Mouse (Mus musculus) CD4-positive, CD25-positive, alpha-beta regulatory T cell, adult 4 months (primary cell): ENCODE measurements around the gene Nhlrc2. TPM values are rescaled to one million over a fixed set of nuclear protein-coding genes. Genes with fewer than 3 reads are reported as not detected.

Experiments used
- ATAC-seq: one replicate; pipeline ENCODE4 v1.8.0; 2017
- polyA plus RNA-seq, 2 experiments: library from polyadenylated mRNA; unstranded; fragments of 100-300 nt; shearing (Covaris generic); gene quantifications; one replicate each; pipeline ENCODE4 v1.2.1; 2017

The Nhlrc2 gene
- polyA plus RNA-seq, 2 experiments from 2014 or later: 6.8 to 7.8 TPM

DNA sequence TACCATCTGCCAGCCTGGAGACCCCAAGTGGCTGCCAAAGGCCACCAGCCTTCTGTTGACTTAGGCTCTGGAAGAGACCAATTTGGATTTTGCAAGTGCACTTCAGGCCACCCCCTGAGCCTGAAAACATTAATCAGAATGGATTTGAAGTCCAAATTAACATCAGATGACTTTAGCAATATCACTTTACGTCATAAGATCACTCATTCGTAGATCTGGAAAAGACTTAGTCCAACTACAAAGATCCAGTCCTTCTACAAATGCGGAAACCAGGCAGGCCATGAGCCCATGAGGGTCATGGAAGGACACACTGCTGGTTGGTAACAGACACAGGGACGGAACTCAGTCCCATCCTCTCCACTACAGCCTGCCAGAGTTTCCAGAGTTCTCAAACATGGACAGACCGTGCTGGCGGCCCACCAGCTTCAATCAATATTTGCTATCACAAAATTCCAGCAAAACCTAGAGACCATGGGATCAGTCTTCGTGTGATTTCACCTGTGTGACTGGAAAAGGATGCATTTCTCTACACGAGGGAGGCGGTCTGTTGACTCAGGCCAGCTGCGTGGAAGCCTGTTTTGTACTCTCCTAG lies 79.9 kb downstream of the Nhlrc2 start:
- no peak for ATAC-seq

DNA sequence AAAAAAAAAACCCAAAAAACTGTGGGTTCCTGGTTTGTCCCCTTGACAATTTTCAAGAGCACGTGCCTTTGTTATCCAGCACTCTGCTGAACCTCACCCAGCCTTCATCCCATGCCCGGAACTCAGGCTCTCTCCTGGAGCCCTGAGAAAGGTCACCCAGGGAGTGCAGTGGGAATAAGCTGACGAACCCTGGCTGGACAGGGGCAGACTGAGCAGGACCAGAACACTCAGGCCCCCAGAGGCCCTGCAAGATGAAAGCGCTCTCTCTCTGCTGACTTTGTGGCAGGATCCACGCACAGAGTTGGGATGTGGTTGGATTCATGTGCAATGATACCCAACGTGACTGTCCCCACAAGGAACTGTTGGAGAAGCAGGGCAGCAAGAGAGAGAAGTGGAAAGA lies 81.6 kb downstream of the Nhlrc2 start:
- ATAC-seq: no peak

DNA sequence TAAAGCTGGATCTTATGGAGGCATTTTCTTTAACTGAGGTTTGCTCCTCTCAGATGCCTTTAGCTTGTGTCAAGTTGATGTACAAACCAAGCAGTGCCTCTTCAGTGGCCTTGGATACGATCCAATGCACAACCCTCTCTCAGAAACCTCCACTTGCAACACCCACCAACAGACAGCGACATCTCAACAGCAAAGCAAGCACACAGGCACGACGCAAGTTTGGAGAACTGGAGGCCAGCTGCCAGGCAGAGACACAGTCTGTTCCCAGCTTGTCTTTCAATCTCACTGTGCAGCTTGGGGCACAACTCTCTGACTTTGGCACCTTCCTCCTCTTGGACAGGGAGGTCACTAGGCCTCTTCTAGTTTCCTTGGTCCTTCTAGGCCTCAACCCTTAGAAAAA lies 83.0 kb downstream of the Nhlrc2 start:
- ATAC-seq: no peak

DNA sequence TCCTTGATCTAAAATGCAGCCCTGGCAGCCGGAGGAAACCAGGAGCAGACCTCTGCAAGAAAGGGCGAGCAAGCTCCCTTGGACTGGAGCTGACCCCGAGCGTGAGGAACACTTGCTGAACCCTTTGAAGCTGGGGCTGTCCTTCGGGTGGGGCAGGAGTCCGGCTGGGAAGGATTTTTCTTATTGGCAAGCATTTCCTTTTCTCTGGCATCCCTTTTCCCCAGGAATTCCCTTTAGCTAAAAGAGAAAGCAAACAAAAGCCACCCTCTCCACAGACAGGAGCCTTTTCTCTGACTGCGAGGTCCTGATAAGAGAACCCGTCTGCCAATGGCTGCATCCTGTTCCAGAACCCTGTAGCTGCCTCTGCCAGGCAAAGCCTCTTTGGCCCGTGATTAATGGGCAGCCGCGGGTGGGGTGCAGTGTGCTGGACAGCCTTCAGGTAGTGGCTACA lies 83.4 kb downstream of the Nhlrc2 start:
- ATAC-seq: no peak

DNA sequence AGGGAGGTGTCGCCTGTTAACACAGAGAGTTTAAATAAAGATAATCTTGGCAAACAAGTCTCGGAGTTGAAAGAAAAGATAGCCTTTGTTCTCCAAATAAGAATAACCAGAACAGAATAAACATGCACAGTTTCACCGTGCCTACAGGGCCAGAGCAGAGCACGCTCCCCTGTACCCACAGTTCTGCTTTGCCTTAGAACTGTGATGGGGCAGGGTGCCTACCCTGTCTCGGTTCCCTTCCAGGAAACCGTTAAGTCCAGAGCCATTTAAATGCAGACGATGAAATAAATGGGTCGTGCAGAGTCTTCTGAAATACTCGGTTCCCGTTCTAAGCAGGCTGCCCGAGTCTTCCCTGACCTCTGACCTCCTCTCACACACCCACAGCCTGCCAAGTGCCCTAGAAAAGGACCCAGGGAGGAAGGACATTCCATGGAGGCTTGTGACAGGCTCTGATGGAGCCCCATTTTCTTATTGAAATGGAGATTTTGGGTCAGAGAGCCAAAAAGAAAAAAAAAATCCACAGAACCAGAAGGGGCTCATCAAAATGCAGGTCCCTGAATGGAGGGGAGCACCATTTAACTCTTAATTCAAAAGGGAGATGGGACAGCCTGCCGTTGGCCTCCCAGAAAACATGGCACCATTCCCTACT lies 89.1 kb downstream of the Nhlrc2 start:
- no peak for ATAC-seq

DNA sequence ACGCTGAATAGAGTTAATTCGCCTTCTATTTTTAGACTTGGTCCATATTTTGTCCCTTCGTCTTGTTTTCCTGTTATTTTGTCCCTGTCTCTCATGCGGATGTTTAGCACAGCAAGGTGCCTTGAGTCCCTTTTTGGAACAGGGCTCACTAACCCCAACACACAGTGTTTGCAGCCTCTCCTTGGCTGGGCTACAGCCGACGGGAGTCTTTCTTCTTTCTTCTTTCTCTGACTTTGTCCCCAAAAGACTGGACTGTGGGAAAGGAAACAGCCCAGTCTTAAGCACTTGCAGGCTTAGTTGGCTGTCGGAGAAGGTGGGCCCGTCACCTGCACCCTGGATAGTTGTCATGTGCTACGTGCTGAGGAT lies 89.6 kb downstream of the Nhlrc2 start:
- ATAC-seq: no peak

DNA sequence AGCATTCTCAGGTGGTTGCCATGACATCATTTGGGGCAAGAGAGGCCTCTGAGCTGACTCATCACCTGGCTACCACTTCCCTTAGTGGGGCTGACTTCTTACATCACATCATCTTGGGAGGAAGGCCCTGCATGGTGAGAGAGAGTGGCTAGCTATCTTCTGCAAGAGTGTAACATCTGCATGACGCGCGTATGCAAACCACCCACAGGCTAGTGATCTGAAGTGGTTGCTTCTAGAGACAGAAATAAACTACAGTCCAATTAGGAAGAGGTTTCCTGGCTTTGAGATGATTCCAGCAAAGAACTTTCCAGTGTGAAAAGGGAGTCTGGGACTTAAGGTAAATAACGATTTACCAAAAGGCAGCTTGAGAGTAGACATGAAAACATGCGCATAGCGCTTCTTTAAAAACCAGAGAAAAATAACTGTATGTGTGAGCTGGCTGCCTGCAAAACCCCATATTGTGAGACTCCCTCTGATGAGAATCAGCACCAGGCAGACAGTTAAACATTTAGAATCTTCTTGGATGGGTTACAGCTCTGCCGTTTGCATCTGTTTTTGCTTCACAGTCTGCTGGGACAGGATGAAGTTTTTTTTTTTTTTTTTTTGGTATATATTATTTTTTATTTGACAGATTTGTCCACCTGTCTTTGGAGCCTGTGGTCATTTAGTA lies 99.5 kb downstream of the Nhlrc2 start:
- no peak for ATAC-seq

DNA sequence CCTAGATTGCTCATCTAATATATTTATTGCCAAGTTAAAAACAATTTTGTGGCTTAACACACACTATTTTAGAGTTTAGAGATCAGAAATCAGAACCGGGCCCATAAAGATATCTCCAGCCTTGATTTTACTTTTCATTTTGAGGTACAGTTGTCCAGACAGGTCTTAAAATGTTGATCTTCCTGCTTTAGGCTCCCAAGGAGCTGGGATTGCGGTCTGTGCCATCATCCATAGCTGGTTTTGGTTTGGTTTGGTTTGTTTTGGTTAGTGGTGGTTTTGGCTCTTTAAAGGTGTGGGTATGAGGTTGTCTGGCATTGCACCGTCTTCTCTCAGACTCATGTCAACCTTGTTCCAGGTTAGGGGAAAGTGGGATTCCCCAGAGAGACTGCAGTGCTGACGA lies 103.2 kb downstream of the Nhlrc2 start:
- no peak for ATAC-seq

DNA sequence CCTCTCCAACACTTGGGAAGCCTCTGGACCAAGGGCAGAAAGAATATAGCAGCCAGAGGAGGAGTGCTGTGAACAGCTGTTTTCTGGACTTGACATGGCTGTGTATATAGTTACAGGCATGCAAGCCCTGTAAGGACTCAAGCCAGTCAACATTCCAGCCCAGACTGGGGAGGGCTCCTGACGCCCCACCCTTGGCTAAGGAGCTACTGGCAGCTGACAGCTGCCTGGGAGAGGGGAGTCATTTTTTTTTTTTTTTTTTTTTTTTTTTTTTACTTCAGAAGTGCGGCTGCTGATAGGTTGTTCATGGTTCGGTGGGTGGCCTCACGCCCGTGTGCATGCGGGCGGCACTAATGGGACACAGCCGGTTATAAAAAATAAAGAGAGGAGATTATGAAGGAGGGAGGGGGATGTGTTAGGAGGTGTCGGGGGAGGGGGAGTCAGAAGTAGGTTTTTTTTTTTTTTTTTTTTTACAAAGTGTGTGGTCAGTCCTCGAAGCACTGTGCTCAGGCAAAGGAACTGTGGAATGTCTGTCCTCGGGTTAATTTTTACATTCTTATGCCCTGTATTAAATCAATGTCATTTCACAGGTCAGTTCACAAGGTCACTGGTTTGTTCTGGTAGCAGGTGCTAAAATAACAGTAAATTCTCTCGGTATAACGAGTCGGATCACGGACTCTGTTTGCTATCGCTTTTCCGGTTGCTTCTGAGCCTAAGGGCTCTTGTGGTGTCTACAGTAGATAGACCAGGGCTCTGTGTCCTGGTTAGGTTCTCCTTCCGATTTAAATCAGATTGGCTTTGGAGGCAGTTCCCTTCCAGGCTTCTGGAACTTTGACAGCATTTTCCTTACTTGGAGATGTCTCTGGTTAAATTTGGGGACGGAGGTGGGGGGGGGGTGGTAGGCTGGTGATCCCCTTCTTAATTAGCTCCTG lies 104.2 kb downstream of the Nhlrc2 start:
- ATAC-seq: no peak

Other genes with a start within 250 kb of the Nhlrc2 start
- under 1 TPM in 1 of 2 experiments, not detected in 1; 0.15 TPM for gene Nrap, start 158.2 kb upstream of the Nhlrc2 start, polyA plus RNA-seq
- 10 to 100 TPM; 32.7 to 45.4 TPM for gene Casp7, start 151.1 kb upstream of the Nhlrc2 start, polyA plus RNA-seq
- under 1 TPM in 1 of 2 experiments, not detected in 1; 0.13 TPM for gene Plekhs1, start 86.6 kb upstream of the Nhlrc2 start, polyA plus RNA-seq
- 10 to 100 TPM; 11.2 to 16.2 TPM for gene Dclre1a, start within 50 bp of the Nhlrc2 start, polyA plus RNA-seq
- gene Adrb1, start 173.9 kb downstream of the Nhlrc2 start, polyA plus RNA-seq: not detected